Mouse (Mus musculus) T-helper 1 cell (primary cell): ENCODE measurements around the gene Pcgf1.

Experiments
- in situ Hi-C: fragments of 300-600 bp; cut with MboI, MseI; formaldehyde crosslinking; loops from one replicate; pipeline ENCODE4 v1.15.1; 2025; ENCODE audit warnings: high pct_unique_total_duplicates

Pcgf1 gene

GRCm38 (mm10) chr6:83077630-83078323 is at the start of gene Pcgf1:
Gene Pcgf1, plus strand, starts transcription at chr6:83077869.
- in situ Hi-C loops, result no loop called here

GRCm38 (mm10) chr6:83029777-83030176 is 47.9 kb upstream of the Pcgf1 start:
- in situ Hi-C loops, result no loop called here

GRCm38 (mm10) chr6:83031111-83031510 is 46.6 kb upstream of the Pcgf1 start:
- in situ Hi-C loops, result no loop called here

GRCm38 (mm10) chr6:83031921-83032590 is 45.6 kb upstream of the Pcgf1 start:
- in situ Hi-C loops, result no loop called here

GRCm38 (mm10) chr6:83032769-83033191 is 44.9 kb upstream of the Pcgf1 start:
- in situ Hi-C loops, result no loop called here

GRCm38 (mm10) chr6:83033249-83034185 is 44.2 kb upstream of the Pcgf1 start, which contains the start of the genes Dok1 and Loxl3:
Gene Dok1, minus strand, starts transcription at chr6:83033471.
Gene Loxl3, plus strand, starts transcription at chr6:83034173.
- in situ Hi-C loops, result no loop called here

- in situ Hi-C loops, result no loop called here
Observed at GRCm38 (mm10) chr6:83034463-83035055, 43.1 kb upstream of the Pcgf1 start.

- in situ Hi-C loops, result no loop called here
Observed at GRCm38 (mm10) chr6:83037188-83037587, 40.5 kb upstream of the Pcgf1 start.

- in situ Hi-C loops, result no loop called here
Observed at GRCm38 (mm10) chr6:83038496-83039012, 39.1 kb upstream of the Pcgf1 start.

- in situ Hi-C loops, result no loop called here
Observed at GRCm38 (mm10) chr6:83040601-83041000, 37.1 kb upstream of the Pcgf1 start.

GRCm38 (mm10) chr6:83043561-83043960 is 34.1 kb upstream of the Pcgf1 start:
- in situ Hi-C loops, result no loop called here

GRCm38 (mm10) chr6:83043993-83044392 is 33.7 kb upstream of the Pcgf1 start:
- in situ Hi-C loops, result no loop called here

- in situ Hi-C loops, result no loop called here
Observed at GRCm38 (mm10) chr6:83044742-83045141, 32.9 kb upstream of the Pcgf1 start.

GRCm38 (mm10) chr6:83049367-83049766 is 28.3 kb upstream of the Pcgf1 start:
- in situ Hi-C loops, result no loop called here

- in situ Hi-C loops, result no loop called here
Observed at GRCm38 (mm10) chr6:83053136-83053960, 24.3 kb upstream of the Pcgf1 start.

- in situ Hi-C loops, result no loop called here
Observed at GRCm38 (mm10) chr6:83054074-83054851, 23.4 kb upstream of the Pcgf1 start, which contains the start of gene Aup1. Gene Aup1, plus strand, starts transcription at chr6:83054521.

GRCm38 (mm10) chr6:83054871-83055431 is 22.7 kb upstream of the Pcgf1 start, which contains the start of gene Htra2:
Gene Htra2, minus strand, starts transcription at chr6:83055273.
- in situ Hi-C loops, result no loop called here

GRCm38 (mm10) chr6:83057790-83058189 is 19.9 kb upstream of the Pcgf1 start, which contains the start of gene Dqx1:
Gene Dqx1, plus strand, starts transcription at chr6:83057844.
- in situ Hi-C loops, result no loop called here

GRCm38 (mm10) chr6:83058725-83059124 is 18.9 kb upstream of the Pcgf1 start:
- in situ Hi-C loops, result no loop called here
